In the genomic region with DNA sequence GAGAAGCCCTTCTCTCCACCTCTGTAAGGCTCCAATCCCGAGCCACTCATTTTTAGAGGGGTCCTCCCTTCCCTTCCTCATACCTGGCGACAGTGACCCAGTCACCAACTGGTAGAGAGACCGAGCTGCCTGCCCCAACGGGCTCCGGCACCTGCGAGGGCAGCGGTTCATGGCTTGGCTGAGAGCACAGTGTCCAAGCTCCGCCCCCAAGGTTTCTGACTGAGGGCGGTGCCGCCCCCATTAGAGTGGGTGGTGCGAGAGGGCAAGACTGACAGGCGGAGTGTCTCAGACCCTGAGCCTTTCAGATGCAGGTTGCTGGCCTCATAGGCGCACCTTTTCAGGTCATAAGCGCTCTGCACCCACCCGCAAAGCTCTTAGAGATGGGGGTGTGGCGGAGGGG, we compare ENCODE assay signal across 8 mouse cellular contexts. TPM values are rescaled to one million over a fixed set of nuclear protein-coding genes. Genes with fewer than 3 reads are reported as not detected.
A peak's percentile ranks its signal among the peaks of the same experiment; 100 is the strongest.
DNase-seq lines count a peak whose midpoint lies in the region; ATAC-seq and TF ChIP-seq lines count a peak whose summit lies in the region.

No protein-coding gene starts in this region.

- peaks cover 37% of the 10 kb centered on the region for H3K4me1 ChIP-seq in heart, embryonic 13.5 days

- no peak for DNase-seq in left cerebral cortex, adult 2 months (ENCODE audit: extremely low spot score in 1 of 2, low spot score in 2 of 2)
- DNase-seq in left cerebral cortex, adult 18-20 months (ENCODE audit: low spot score in 2 of 2), result no peak
- peak; percentile 54 for DNase-seq in c-Kit-positive CD71-positive TER-119-positive erythroid progenitor cells, embryonic 14.5 days (ENCODE audit: low spot score)
- DNase-seq in kidney, postnatal 14 days, result peak; percentile 70
- peak; percentile 57 to 83 for DNase-seq in spleen, postnatal 4 days (ENCODE audit: low spot score in 2 of 2)

- no peaks in the 10 kb centered on the region for H3K36me3 ChIP-seq in heart, embryonic 13.5 days

- no peak overlapping the region for H3K27ac ChIP-seq in left cerebral cortex, adult 2 months
- no peak overlapping the region for H3K27ac ChIP-seq in heart, embryonic 13.5 days (replicated peaks)

- H3K27me3 ChIP-seq in heart, embryonic 13.5 days (replicated peaks), result peaks cover 43% of the 10 kb centered on the region

- ATAC-seq in heart, embryonic 13.5 days (ENCODE audit: extremely low read depth, insufficient number of reproducible peaks, low FRiP score, low TSS enrichment), result no peak
- ATAC-seq in megakaryocyte, adult 5-6 weeks (ENCODE audit: poor library complexity, severe bottlenecking), result peak; percentile 72
- no peak for ATAC-seq in frontal cortex, adult (ENCODE audit: low TSS enrichment)

- intact Hi-C loops in left cerebral cortex, adult 2 months (cut with DNase I), result loop anchor here (2.0 kb wide), 1 partner anchor 203 kb away; no protein-coding TSS in a partner anchor

- WGBS in heart, embryonic 13.5 days, result 1% methylated on average over 16 of the region's 16 CpGs

- H3K4me3 ChIP-seq in left cerebral cortex, adult 2 months, result peak overlapping the region; percentile 18; the same call in 1 of the 2 replicates
- H3K4me3 ChIP-seq in heart, embryonic 13.5 days, result peak overlapping the region; percentile 40

- no peak for TF ChIP-seq CTCF in left cerebral cortex, adult 2 months (IDR thresholded peaks at IDR 0.05)

- peak overlapping the region; percentile 68 for H3K4me2 ChIP-seq in heart, embryonic 13.5 days

- H3K9ac ChIP-seq in heart, embryonic 13.5 days, result 0 out of 2 replicates have a peak overlapping the region, but pooled peaks have one; percentile 24

- H3K9me3 ChIP-seq in heart, embryonic 13.5 days, result no peaks in the 10 kb centered on the region

RNA-seq across cellular contexts. Expression of a gene that starts 3.7 kb away (rescaled TPM):
- 100 to 1,000 TPM; 142 to 170 TPM for total RNA-seq in left cerebral cortex, adult 2 months (2021)
- 100 to 1,000 TPM; 148 to 164 TPM for total RNA-seq in left cerebral cortex, adult 18-20 months (2021)
- polyA plus RNA-seq in heart, embryonic 13.5 days (2015; fragmentation: Nextera tagmentation; extraction: Ambion mirVana), result 0.66 and 0.76 TPM in 2 replicates
- 0.09 and 0.16 TPM in 2 replicates for total RNA-seq in megakaryocyte, adult 5-6 weeks (2015)
- not detected in 2 replicates for total RNA-seq in megakaryocyte, adult 5-6 weeks (2017)

RNA-seq across cellular contexts. Expression of a gene that starts 28.5 kb away (rescaled TPM):
- total RNA-seq in left cerebral cortex, adult 2 months (2021), result 100 to 1,000 TPM; 164 to 176 TPM
- 100 to 1,000 TPM; 158 to 165 TPM for total RNA-seq in left cerebral cortex, adult 18-20 months (2021)
- 32.6 and 33.4 TPM in 2 replicates for polyA plus RNA-seq in heart, embryonic 13.5 days (2015; fragmentation: Nextera tagmentation; extraction: Ambion mirVana)
- total RNA-seq in megakaryocyte, adult 5-6 weeks (2015), result 91.8 and 94.7 TPM in 2 replicates
- 157 and 170 TPM in 2 replicates for total RNA-seq in megakaryocyte, adult 5-6 weeks (2017)

Comparison
In these comparisons a context has a peak if more than half of its experiments do, and no peak if none do; other contexts are left out.
1. DNase-seq: peak in c-Kit-positive CD71-positive TER-119-positive erythroid progenitor cells, embryonic 14.5 days (single experiment), kidney, postnatal 14 days (single experiment) and spleen, postnatal 4 days (2 of 2); none in left cerebral cortex, adult 2 months (0 of 2) and left cerebral cortex, adult 18-20 months (0 of 2).
2. RNA of a gene that starts 3.7 kb away (total RNA-seq): 142 to 170 TPM in left cerebral cortex, adult 2 months and 148 to 164 TPM in left cerebral cortex, adult 18-20 months; 0.09 to 0.16 TPM in megakaryocyte, adult 5-6 weeks; every median in the first group is over 100 times any median in the second.